Mouse (Mus musculus) C2C12 (cell line): ENCODE data around the gene Pak2.

Source experiments
- CTCF ChIP-seq: IDR thresholded peaks from one replicate; pipeline ENCODE4 v1.5.1; 2011; ENCODE audit not compliant: control insufficient read depth, insufficient read depth, insufficient read length
- MAX ChIP-seq: IDR thresholded peaks from one replicate; pipeline ENCODE4 v1.6.1; 2011; ENCODE audit warnings: mild to moderate bottlenecking, control low read depth
- MYOD1 ChIP-seq: IDR thresholded peaks from one replicate; pipeline ENCODE4 v1.6.1; 2011; ENCODE audit warnings: low read depth; ENCODE audit not compliant: control insufficient read depth, insufficient read length
- MYOG ChIP-seq: IDR thresholded peaks from one replicate; pipeline ENCODE4 v1.6.1; 2011; ENCODE audit not compliant: control insufficient read depth, insufficient read length; ENCODE audit errors: extremely low read depth
- USF1 ChIP-seq: IDR thresholded peaks from one replicate; pipeline ENCODE4 v1.6.1; 2011; ENCODE audit warnings: low read depth, mild to moderate bottlenecking, control low read depth, moderate library complexity

DNA sequence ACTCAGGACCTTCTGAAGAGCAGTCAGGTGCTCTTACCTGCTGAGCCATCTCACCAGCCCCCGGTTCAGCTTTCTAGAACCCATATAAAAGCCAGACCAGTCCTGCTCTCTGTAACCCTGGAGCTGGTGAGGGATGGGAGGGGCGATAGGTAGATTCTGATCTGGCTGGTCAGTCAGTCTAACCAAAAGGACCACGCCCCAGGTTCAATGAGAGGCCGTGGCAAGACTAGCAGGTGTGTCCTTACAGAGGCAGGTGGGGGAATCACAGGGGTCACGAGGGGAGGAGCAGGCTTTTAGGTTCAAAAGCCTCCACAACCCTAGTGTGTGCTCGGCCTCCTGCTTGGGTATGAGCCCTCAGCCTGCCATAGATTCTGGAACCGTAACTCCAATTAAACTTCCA lies 12.3 kb upstream of the Pak2 start:
- TF ChIP-seq CTCF (no peak), MYOG (no peak), MAX (no peak), USF1 (no peak), MYOD1 (no peak)
